Mouse (Mus musculus): Measurements from ENCODE around the gene Gpr62. TPM values are rescaled to one million over a fixed set of nuclear protein-coding genes. Genes with fewer than 3 reads are reported as not detected.

Gpr62 gene
- polyA plus RNA-seq, 1 experiment from 2014 or later, result 0.66 TPM

Other genes starting within 250 kb of the Gpr62 start
- gene Tlr9, start 243.3 kb downstream of the Gpr62 start, polyA plus RNA-seq (2014; fragmentation: Nextera tagmentation; extraction: Ambion mirVana), result 0.14 TPM in 1 of 2 replicates, not detected in the other
- 71.8 and 95.3 TPM in 2 replicates for gene Alas1, start 217.3 kb downstream of the Gpr62 start, polyA plus RNA-seq (2014; fragmentation: Nextera tagmentation; extraction: Ambion mirVana)
- 25.6 and 29.1 TPM in 2 replicates for gene Poc1a, start 184.9 kb downstream of the Gpr62 start, polyA plus RNA-seq (2014; fragmentation: Nextera tagmentation; extraction: Ambion mirVana)
- gene Dusp7, start 97.3 kb downstream of the Gpr62 start, polyA plus RNA-seq (2014; fragmentation: Nextera tagmentation; extraction: Ambion mirVana), result 25.5 and 26.3 TPM in 2 replicates
- gene Rpl29, start 36.5 kb downstream of the Gpr62 start, polyA plus RNA-seq (2014; fragmentation: Nextera tagmentation; extraction: Ambion mirVana), result 1,370 and 1,590 TPM in 2 replicates
- gene Acy1, start 27.6 kb downstream of the Gpr62 start, polyA plus RNA-seq (2014; fragmentation: Nextera tagmentation; extraction: Ambion mirVana), result 41.1 and 44.5 TPM in 2 replicates
- gene Abhd14b, start 18.5 kb downstream of the Gpr62 start, polyA plus RNA-seq (2014; fragmentation: Nextera tagmentation; extraction: Ambion mirVana), result 18.7 and 25.6 TPM in 2 replicates
- 50.2 and 58.8 TPM in 2 replicates for gene Abhd14a, start 18.3 kb downstream of the Gpr62 start, polyA plus RNA-seq (2014; fragmentation: Nextera tagmentation; extraction: Ambion mirVana)
- gene Pcbp4, start 12.6 kb downstream of the Gpr62 start, polyA plus RNA-seq (2014; fragmentation: Nextera tagmentation; extraction: Ambion mirVana), result 129 and 147 TPM in 2 replicates
- gene Rrp9, start 10.0 kb upstream of the Gpr62 start, polyA plus RNA-seq (2014; fragmentation: Nextera tagmentation; extraction: Ambion mirVana), result 43.8 and 49.3 TPM in 2 replicates
- gene Parp3, start 11.0 kb upstream of the Gpr62 start, polyA plus RNA-seq (2014; fragmentation: Nextera tagmentation; extraction: Ambion mirVana), result 1.9 and 2.7 TPM in 2 replicates
- gene Iqcf1, start 34.0 kb upstream of the Gpr62 start, polyA plus RNA-seq (2014; fragmentation: Nextera tagmentation; extraction: Ambion mirVana), result not detected in 2 replicates
- gene Iqcf5, start 48.6 kb upstream of the Gpr62 start, polyA plus RNA-seq (2014; fragmentation: Nextera tagmentation; extraction: Ambion mirVana), result not detected in 2 replicates
- gene Iqcf3, start 95.7 kb upstream of the Gpr62 start, polyA plus RNA-seq (2014; fragmentation: Nextera tagmentation; extraction: Ambion mirVana), result not detected in 2 replicates
- gene Iqcf4, start 105.1 kb upstream of the Gpr62 start, polyA plus RNA-seq (2014; fragmentation: Nextera tagmentation; extraction: Ambion mirVana), result not detected in 2 replicates
- not detected in 2 replicates for gene Iqcf6, start 160.6 kb upstream of the Gpr62 start, polyA plus RNA-seq (2014; fragmentation: Nextera tagmentation; extraction: Ambion mirVana)
- gene Grm2, start 190.1 kb upstream of the Gpr62 start, polyA plus RNA-seq (2014; fragmentation: Nextera tagmentation; extraction: Ambion mirVana), result not detected in 2 replicates
- gene Tex264, start 220.0 kb upstream of the Gpr62 start, polyA plus RNA-seq (2014; fragmentation: Nextera tagmentation; extraction: Ambion mirVana), result 42.5 and 58.2 TPM in 2 replicates

Data from kidney, embryonic 14.5 days (tissue).